Mouse (Mus musculus) activated CD4-positive, CD25-positive, alpha-beta regulatory T cell, adult 9 weeks (primary cell): Measurements from ENCODE around the gene Olfr745. TPM values are rescaled to one million over a fixed set of nuclear protein-coding genes. Genes with fewer than 3 reads are reported as not detected.

Source experiments
- polyA plus RNA-seq: library from polyadenylated mRNA; unstranded; fragments of 100-300 nt; shearing (Covaris generic); gene quantifications from one replicate; pipeline ENCODE4 v1.2.1, GENCODE M21; 2017

The Olfr745 gene
- polyA plus RNA-seq, result not detected

DNA sequence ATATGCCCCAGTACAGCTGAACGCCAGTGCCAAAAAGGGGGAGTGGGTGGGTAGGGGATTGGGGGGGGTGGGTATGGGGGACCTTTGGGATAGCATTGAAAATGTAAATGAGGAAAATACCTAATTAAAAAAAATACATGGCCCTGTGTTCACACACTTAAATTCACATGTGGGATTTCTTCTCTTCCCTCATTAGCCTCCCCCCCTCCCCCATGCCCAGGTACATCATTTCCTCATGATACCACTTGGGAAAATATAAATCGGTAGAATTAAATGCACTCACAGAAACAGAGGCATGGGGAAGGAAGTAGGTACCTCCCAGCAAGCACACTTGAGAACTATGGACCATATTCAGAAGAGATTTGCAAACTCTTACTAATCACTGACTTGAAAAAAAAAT is at the start of gene Olfr745:
Gene Olfr745, plus strand, starts transcription at position 301 of the 400 bp plus-strand sequence.

DNA sequence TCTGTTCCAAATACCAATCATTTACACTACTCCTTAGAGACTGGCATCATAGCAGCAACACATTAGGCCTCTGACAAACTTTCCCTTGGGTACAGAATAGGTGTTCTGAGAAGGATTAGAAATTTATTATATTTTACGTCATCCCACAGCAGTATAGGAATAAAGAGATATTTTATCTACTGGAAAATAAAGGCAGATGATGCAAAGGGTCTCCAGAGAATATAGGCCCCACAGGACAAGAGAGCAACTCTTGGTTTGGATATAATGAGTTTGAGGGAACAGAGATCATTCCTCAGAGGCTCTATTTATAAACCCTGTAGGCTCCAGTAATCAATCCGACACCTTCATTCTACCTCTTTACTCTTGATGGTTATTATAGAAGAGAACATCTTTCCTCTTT is 24.6 kb upstream of the Olfr745 start, which contains the start of gene Olfr744:
Gene Olfr744, plus strand, starts transcription at position 301 of the 400 bp plus-strand sequence.

DNA sequence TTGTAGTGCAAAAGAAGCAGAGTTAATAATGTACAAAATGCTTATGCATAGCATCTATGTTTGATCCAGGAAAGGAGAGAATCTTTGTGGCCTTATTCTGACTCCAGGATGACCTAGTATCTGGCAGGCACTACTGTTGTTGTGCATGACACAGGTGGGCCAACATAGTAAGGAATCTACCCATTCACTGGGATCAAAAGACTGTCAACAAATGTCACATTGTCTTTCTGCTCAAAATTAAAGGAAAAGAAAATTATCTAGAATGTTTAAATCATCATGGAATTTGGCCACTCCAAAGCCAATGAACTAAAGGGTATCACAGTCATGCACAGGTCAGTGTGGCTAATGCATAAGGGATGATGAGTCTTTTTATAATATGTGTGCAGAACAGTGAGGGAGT is 7.6 kb downstream of the Olfr745 start, which contains the start of gene Olfr746:
Gene Olfr746, plus strand, starts transcription at position 301 of the 400 bp plus-strand sequence.

DNA sequence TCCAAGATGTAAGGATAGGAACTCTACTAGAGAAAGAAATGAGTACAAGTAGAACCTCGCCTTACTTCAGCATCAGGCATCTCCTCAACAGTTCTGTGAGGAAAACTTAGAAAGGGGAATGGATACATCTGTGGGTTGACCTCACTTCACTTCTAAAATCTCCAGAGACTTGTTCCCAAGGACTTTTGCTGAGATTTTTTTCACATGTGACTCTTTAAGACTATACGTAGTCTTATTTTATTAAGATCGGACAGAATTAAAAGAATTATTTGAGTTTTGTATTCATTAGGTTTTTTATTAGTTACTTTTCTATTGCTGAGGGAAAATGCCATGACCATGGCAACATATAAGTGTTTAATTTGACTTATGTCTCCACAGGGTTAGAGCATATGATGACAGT is 53.9 kb downstream of the Olfr745 start, which contains the start of gene Olfr747:
Gene Olfr747, minus strand, starts transcription at position 101 of the 400 bp plus-strand sequence.

Other genes with a start within 250 kb of the Olfr745 start
- not detected for gene Olfr738, start 231.8 kb upstream of the Olfr745 start, polyA plus RNA-seq
- gene Olfr739, start 220.8 kb upstream of the Olfr745 start, polyA plus RNA-seq, result not detected
- gene Olfr740, start 193.8 kb upstream of the Olfr745 start, polyA plus RNA-seq, result not detected
- gene Olfr741, start 166.7 kb upstream of the Olfr745 start, polyA plus RNA-seq, result not detected
- not detected for gene Olfr742, start 135.8 kb upstream of the Olfr745 start, polyA plus RNA-seq
- not detected for gene Olfr743, start 117.5 kb upstream of the Olfr745 start, polyA plus RNA-seq
- not detected for gene Olfr744, start 24.5 kb upstream of the Olfr745 start, polyA plus RNA-seq
- not detected for gene Olfr746, start 7.7 kb downstream of the Olfr745 start, polyA plus RNA-seq
- gene Olfr747, start 53.8 kb downstream of the Olfr745 start, polyA plus RNA-seq, result not detected
- not detected for gene Olfr748, start 68.0 kb downstream of the Olfr745 start, polyA plus RNA-seq
- not detected for gene Olfr749, start 105.7 kb downstream of the Olfr745 start, polyA plus RNA-seq
- 113 TPM for gene Ttc5, start 146.1 kb downstream of the Olfr745 start, polyA plus RNA-seq
- not detected for gene Ccnb1ip1, start 168.3 kb downstream of the Olfr745 start, polyA plus RNA-seq
- 83.4 TPM for gene Parp2, start 168.5 kb downstream of the Olfr745 start, polyA plus RNA-seq
- 27.8 TPM for gene Tep1, start 231.2 kb downstream of the Olfr745 start, polyA plus RNA-seq